Mouse (Mus musculus): ENCODE data around the gene Arfgap2. TPM values are rescaled to one million over a fixed set of nuclear protein-coding genes. Genes with fewer than 3 reads are reported as not detected.
A peak's percentile ranks its signal among the peaks of the same experiment; 100 is the strongest.

Gene Arfgap2
- polyA plus RNA-seq, 1 experiment from 2014 or later, result 64.2 TPM

DNA sequence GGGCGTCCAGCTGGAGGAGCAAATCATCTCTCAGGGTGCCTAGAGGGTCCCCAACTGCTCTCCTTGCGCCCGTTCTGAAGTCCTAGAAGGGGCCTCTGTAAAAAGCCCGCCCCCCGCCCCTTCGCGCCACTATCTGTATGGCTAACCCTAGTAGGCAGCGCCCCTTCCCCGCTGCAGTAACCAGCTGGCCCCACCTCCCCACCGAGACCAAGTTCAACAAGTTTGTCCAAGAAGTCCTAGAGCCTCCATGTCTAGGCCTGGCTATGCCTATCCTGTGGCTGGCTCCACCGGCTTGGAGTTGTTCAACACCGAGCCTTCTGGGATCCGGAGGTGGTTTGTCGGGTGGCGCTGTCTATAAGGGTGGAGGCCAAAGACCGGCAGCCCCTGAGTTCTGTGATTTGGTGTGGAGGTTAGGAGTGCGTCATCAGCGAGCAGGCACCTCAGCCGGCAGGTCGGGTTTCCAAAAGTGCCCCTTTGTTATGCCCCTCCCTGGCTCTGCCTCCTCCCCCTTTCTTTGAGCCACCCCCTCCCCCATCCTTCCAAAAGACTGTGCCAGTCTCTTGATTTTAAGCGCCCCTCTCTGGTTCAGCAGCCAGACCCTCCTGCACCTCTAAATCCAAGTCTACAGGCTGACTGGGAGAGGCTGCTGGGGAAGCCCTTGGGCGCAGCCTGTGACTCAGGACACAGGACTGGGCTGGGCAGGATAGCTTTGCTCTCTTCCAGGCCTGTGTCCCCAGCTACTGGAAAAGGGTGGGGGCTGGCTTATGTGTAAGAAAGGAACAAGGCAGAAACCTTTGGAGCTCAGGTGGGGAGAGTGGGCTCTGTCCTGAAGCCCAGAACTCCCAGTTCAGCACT is 7.4 kb upstream of the Arfgap2 start:
- Histone ChIP-seq H3K4me2 (ENCODE audit: low read depth, low read length) (peak overlapping the region; percentile 80), H3K4me1 (ENCODE audit: insufficient read depth) (peaks cover 14% of the 10 kb centered on the region; the same call in 1 of the 2 replicates), H3K27me3 (ENCODE audit: insufficient read depth, low read length) (peaks cover 48% of the 10 kb centered on the region), H3K27ac (ENCODE audit: low read depth) (peak overlapping the region; percentile 68), H3K9ac (replicated peaks) (peak overlapping the region; percentile 65), H3K9me3 (ENCODE audit: low read length) (no peaks in the 10 kb centered on the region), H3K36me3 (replicated peaks; ENCODE audit: insufficient read depth, low read length) (0 out of 2 replicates have a peak, but pooled peaks cover 2% of the 10 kb centered on the region), H3K4me3 (ENCODE audit: low read depth, low read length) (peak overlapping the region; percentile 68)
- 7% methylated on average over 22 of the region's 22 CpGs for WGBS (ENCODE audit: insufficient replicate concordance)
- DNase-seq (peak; percentile 57), ATAC-seq (peak; percentile 70)
- no peak for TF ChIP-seq EP300 (IDR thresholded peaks at IDR 0.05; ENCODE audit: low read depth)
- no peak for TF ChIP-seq CTCF (IDR thresholded peaks at IDR 0.05; ENCODE audit: low read depth)

DNA sequence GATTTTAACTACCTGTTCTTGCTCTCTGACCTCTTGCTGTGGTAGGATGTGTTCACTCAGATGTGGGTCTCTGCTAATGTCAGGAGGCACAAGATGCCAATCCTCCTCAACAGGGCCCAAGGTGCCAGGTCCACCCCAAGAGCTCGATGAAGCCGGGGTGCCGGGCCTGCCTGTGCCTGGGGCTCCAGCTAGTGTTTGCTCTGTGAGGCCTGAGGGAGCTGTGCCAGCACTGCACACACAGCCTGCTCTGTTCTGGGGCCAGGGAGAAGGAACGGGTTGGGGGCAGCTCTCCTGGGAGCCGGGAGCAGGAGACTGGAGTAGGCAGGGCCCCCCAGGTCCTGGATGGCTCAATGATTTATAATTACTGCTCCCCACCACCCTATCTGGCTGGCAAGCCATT is 6.7 kb upstream of the Arfgap2 start:
- peak overlapping the region; percentile 65 for H3K9ac ChIP-seq (replicated peaks)
- peaks cover 48% of the 10 kb centered on the region for H3K27me3 ChIP-seq (ENCODE audit: insufficient read depth, low read length)
- H3K36me3 ChIP-seq (replicated peaks; ENCODE audit: insufficient read depth, low read length), result 0 out of 2 replicates have a peak, but pooled peaks cover 2% of the 10 kb centered on the region
- H3K4me2 ChIP-seq (ENCODE audit: low read depth, low read length), result peak overlapping the region; percentile 80
- peak overlapping the region; percentile 68 for H3K27ac ChIP-seq (ENCODE audit: low read depth)
- WGBS (ENCODE audit: insufficient replicate concordance), result 48% methylated on average over 5 of the region's 5 CpGs
- peaks cover 14% of the 10 kb centered on the region; the same call in 1 of the 2 replicates for H3K4me1 ChIP-seq (ENCODE audit: insufficient read depth)
- H3K9me3 ChIP-seq (ENCODE audit: low read length), result no peaks in the 10 kb centered on the region
- H3K4me3 ChIP-seq (ENCODE audit: low read depth, low read length), result peak overlapping the region; percentile 68
- TF ChIP-seq EP300 (IDR thresholded peaks at IDR 0.05; ENCODE audit: low read depth) (no peak), CTCF (IDR thresholded peaks at IDR 0.05; ENCODE audit: low read depth) (no peak)
- no peak for DNase-seq
- peak; percentile 33; the same call in 1 of the 2 replicates for ATAC-seq

DNA sequence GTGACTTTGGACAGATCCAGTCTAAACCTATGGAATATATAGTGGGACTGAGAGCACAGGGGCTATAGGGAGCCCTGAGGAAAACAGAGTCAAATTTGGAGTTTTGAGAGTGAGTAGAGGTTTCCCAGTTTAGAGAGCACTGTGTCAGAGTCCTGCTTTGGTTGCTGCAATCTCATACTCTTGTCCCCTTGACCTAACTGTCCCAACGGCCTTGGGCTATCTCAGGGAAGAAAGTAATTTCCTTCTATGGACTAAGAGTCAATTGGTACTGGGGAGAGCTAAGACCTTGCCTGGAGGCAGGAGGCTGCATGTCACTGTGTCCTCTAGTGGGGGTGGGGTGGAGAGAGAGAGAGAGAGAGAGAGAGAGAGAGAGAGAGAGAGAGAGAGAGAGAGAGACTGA is 5.9 kb upstream of the Arfgap2 start:
- peaks cover 44% of the 10 kb centered on the region for H3K27me3 ChIP-seq (ENCODE audit: insufficient read depth, low read length)
- ATAC-seq (no peak), DNase-seq (no peak)
- no peak overlapping the region for H3K4me3 ChIP-seq (ENCODE audit: low read depth, low read length)
- no peaks in the 10 kb centered on the region for H3K9me3 ChIP-seq (ENCODE audit: low read length)
- H3K4me2 ChIP-seq (ENCODE audit: low read depth, low read length), result peak overlapping the region; percentile 80; the same call in 1 of the 2 replicates
- H3K36me3 ChIP-seq (replicated peaks; ENCODE audit: insufficient read depth, low read length), result 0 out of 2 replicates have a peak, but pooled peaks cover 7% of the 10 kb centered on the region
- H3K27ac ChIP-seq (ENCODE audit: low read depth), result no peak overlapping the region
- H3K4me1 ChIP-seq (ENCODE audit: insufficient read depth), result peaks cover 18% of the 10 kb centered on the region
- 25% methylated on average over 1 of the region's 1 CpGs for WGBS (ENCODE audit: insufficient replicate concordance)
- TF ChIP-seq EP300 (IDR thresholded peaks at IDR 0.05; ENCODE audit: low read depth), result no peak
- TF ChIP-seq CTCF (IDR thresholded peaks at IDR 0.05; ENCODE audit: low read depth), result no peak
- no peak overlapping the region for H3K9ac ChIP-seq (replicated peaks)

DNA sequence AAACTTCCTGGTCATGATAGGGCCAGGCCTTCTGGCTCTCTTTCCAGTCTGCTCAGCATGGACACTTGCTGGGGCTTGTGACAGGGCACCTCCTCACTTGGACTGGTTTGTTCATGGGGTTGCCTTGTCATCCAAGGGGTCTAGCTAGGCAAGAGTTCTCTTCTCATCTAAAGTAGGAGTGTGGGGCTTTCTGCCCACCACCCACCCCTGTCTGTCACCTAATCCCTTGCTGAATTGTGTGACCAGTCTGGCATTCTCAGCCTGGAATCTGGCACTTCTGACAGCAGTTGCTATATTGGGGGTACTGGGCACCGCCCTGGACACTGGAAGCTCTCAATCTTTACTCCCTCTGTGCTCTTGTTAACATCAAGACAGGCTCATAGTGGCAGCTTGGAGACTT is 5.3 kb upstream of the Arfgap2 start:
- TF ChIP-seq CTCF (IDR thresholded peaks at IDR 0.05; ENCODE audit: low read depth) (no peak), EP300 (IDR thresholded peaks at IDR 0.05; ENCODE audit: low read depth) (no peak)
- Histone ChIP-seq H3K27me3 (ENCODE audit: insufficient read depth, low read length) (peaks cover 40% of the 10 kb centered on the region), H3K27ac (ENCODE audit: low read depth) (no peak overlapping the region), H3K36me3 (replicated peaks; ENCODE audit: insufficient read depth, low read length) (0 out of 2 replicates have a peak, but pooled peaks cover 7% of the 10 kb centered on the region), H3K4me3 (ENCODE audit: low read depth, low read length) (no peak overlapping the region), H3K4me1 (ENCODE audit: insufficient read depth) (peaks cover 25% of the 10 kb centered on the region), H3K9ac (replicated peaks) (no peak overlapping the region), H3K4me2 (ENCODE audit: low read depth, low read length) (no peak overlapping the region), H3K9me3 (ENCODE audit: low read length) (no peaks in the 10 kb centered on the region)
- DNase-seq, result no peak
- ATAC-seq, result no peak
- WGBS (ENCODE audit: insufficient replicate concordance), result 96% methylated on average over 1 of the region's 1 CpGs

DNA sequence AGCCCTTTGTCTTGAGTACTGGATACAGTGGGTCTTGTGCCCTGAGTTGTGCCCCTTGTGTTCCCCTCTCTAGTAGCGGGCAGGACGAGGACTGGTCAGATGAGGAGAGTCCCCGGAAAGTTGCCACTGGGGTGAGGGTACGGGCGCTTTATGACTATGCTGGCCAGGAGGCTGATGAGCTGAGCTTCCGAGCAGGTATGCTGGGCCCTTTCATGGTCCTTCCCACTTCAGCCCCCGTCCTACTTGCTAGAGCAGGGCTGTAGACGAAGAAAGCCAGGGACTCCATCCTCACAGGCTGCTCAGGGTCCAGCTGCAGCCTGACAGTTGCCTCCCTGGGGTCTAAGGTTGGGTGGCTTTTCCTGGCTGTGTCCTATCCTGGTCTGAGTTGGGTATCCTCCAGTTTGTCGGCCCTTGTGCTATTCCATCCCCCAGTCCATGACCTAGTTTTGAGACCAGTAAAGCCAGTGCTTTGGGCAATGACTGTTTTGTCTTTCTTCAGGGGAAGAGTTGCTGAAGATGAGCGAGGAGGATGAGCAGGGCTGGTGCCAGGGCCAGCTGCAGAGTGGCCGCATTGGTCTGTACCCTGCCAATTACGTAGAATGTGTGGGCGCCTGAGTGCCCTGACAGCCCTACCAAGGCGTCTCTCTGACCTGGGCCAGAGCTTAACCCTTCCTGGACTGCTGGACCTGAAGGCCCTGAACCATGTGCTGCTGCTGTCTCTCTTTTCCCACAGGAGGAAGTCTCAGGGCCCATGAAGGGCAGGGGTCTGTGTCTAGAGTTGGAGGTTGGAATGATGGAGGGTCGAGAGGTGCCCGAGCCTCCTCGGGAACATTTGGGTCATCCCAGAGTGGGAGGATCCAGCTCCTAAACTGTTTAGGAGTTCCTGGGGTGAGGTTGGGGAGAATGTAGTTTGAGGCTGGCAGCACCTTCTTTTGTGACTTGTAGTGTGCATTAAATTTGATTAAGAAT is 798 bp upstream of the Arfgap2 start:
- peaks cover 31% of the 10 kb centered on the region for H3K36me3 ChIP-seq (replicated peaks; ENCODE audit: insufficient read depth, low read length)
- peak overlapping the region; percentile 66 for H3K4me3 ChIP-seq (ENCODE audit: low read depth, low read length)
- no peak; the same call in 1 of the 2 replicates for TF ChIP-seq EP300 (IDR thresholded peaks at IDR 0.05; ENCODE audit: low read depth)
- no peak for TF ChIP-seq CTCF (IDR thresholded peaks at IDR 0.05; ENCODE audit: low read depth)
- peak overlapping the region; percentile 94 for H3K27ac ChIP-seq (ENCODE audit: low read depth)
- DNase-seq (no peak), ATAC-seq (no peak)
- no peaks in the 10 kb centered on the region for H3K9me3 ChIP-seq (ENCODE audit: low read length)
- WGBS (ENCODE audit: insufficient replicate concordance), result 82% methylated on average over 17 of the region's 17 CpGs
- peaks cover 30% of the 10 kb centered on the region for H3K4me1 ChIP-seq (ENCODE audit: insufficient read depth)
- H3K4me2 ChIP-seq (ENCODE audit: low read depth, low read length), result peak overlapping the region; percentile 80
- peak overlapping the region; percentile 45 for H3K9ac ChIP-seq (replicated peaks)
- no peaks in the 10 kb centered on the region for H3K27me3 ChIP-seq (ENCODE audit: insufficient read depth, low read length)
